Mouse (Mus musculus): ENCODE measurements at regions not wholly inside any gene's neighbourhood (a gene's known extent, or its start where the extent isn't known, plus 50 kb on each side); places are given as distances from the start of the nearest gene placed in this dataset.

DNA sequence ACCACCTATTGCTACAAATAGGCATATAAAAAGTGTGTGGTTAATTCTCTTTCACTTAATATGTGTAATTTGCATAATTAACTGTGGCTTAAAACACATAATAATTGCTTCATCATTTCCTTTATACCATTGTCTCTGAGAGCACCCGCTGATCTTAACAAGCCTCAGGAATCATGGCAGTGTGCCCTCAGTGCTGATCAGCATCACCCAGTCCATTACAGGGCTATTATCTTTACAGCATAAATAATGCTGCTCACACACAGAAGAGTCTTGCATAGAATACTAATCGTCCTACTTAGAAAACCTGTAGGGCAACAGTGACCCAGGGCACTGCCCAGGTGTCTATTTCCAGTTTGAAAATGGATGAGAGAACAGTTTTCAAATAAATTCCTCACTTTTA is 102.4 kb downstream of the Gm597 start:
- no peak for DNase-seq

DNA sequence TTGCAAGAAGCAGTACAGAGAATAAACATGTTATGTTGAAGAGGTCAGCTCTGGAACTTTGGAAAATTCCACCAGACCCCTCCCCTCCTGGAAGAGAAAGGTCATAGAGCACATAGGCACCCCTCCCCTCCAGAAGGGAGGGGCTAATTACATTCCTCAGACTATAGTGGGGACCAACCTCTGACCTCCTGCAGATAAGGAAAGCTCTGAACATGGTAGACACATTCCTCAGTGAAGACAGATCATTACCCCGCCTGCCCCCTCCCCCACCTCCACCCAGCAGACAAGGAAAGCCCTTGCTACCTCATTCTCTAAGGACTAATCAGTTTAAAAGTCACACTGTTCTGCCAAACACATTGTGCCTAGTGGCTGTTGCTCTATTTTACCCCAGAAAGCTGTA is 104.7 kb downstream of the Gm597 start:
- no peak for DNase-seq

GRCm38 (mm10) chr1:28640818-28641217 is 139.2 kb downstream of the Gm597 start:
- no peak for DNase-seq

GRCm38 (mm10) chr1:28622745-28623144 is 157.3 kb downstream of the Gm597 start:
- DNase-seq = peak; percentile 4

DNA sequence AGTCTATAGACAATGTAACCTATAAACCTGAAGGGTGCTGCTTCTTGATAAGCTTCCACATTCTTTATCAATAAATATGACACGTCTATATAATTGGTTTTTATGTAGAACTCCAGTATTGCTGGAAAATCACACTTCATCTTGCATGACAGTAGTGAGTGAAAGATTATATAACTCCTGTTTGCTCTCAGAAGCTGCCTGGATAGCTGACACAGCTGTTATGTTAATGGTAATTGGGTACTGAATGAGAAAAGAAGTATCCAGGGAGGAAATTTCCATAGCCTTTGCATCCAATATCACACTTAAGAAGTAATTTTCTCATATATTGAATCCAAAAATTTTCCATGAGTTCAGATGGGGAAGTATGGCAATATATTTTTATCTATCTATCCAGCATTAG is 177.7 kb downstream of the Gm597 start:
- no peak for DNase-seq

GRCm38 (mm10) chr1:28565383-28566154 is 214.5 kb downstream of the Gm597 start:
- no peak for DNase-seq

DNA sequence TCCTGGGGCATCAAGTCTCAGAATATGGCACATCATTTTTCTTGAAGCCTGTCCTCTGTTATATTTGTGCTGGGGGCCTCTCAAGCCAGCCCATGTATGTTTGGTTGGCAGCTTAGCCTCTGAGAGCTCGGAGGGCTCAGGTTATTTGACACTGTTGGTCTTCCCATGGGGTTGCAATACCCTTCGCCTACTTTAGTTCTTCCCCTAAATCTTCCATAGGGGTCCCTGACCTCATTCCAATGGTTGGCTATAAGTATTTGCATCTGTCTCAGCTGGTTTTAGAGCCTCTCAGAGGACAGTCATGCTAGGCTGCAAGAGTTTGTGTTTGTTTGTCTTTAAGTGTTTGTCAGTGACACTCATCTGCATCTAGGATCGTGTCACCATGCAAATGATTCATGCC is 216.2 kb downstream of the Gm597 start:
- no peak for DNase-seq
